Mouse (Mus musculus): Measurements from ENCODE around the gene Tsx.
"Not testable (repeated sequence)": the region's sequence is repeated elsewhere in the genome, so short reads cannot be mapped to it uniquely, and the experiment has no call there.

The Tsx gene

GRCm38 (mm10) chrX:103414167-103414566 is at the start of gene Tsx:
Tsx (plus strand) TSS chrX:103414467.
- DNase-seq (ENCODE audit: low spot score), result no peak

GRCm38 (mm10) chrX:103366201-103366600 is 48.1 kb upstream of the Tsx start:
- no peak for DNase-seq (ENCODE audit: low spot score)

GRCm38 (mm10) chrX:103368650-103369049 is 45.6 kb upstream of the Tsx start:
- no peak for DNase-seq (ENCODE audit: low spot score)

GRCm38 (mm10) chrX:103371221-103371620 is 43.0 kb upstream of the Tsx start:
- DNase-seq (ENCODE audit: low spot score), result no peak

- DNase-seq (ENCODE audit: low spot score), result no peak
Measured at GRCm38 (mm10) chrX:103371627-103372026, 42.6 kb upstream of the Tsx start.

GRCm38 (mm10) chrX:103374250-103374649 is 40.0 kb upstream of the Tsx start:
- DNase-seq (ENCODE audit: low spot score), result no peak

- DNase-seq (ENCODE audit: low spot score), result no peak
Measured at GRCm38 (mm10) chrX:103384528-103384927, 29.7 kb upstream of the Tsx start.

GRCm38 (mm10) chrX:103388131-103388530 is 26.1 kb upstream of the Tsx start:
- DNase-seq (ENCODE audit: low spot score), result no peak

GRCm38 (mm10) chrX:103393841-103394240 is 20.4 kb upstream of the Tsx start:
- DNase-seq (ENCODE audit: low spot score), result no peak

- no peak for DNase-seq (ENCODE audit: low spot score)
Measured at GRCm38 (mm10) chrX:103405021-103405420, 9.2 kb upstream of the Tsx start.

- DNase-seq (ENCODE audit: low spot score), result no peak
Measured at GRCm38 (mm10) chrX:103421710-103422109, 7.4 kb downstream of the Tsx start, which contains the start of gene Gm26992. Gm26992 (plus strand) TSS chrX:103422010.

GRCm38 (mm10) chrX:103427677-103428076 is 13.4 kb downstream of the Tsx start:
- no peak for DNase-seq (ENCODE audit: low spot score)

GRCm38 (mm10) chrX:103432293-103432692 is 18.0 kb downstream of the Tsx start:
- DNase-seq (ENCODE audit: low spot score), result no peak

GRCm38 (mm10) chrX:103438023-103438422 is 23.8 kb downstream of the Tsx start:
- no peak for DNase-seq (ENCODE audit: low spot score)

GRCm38 (mm10) chrX:103440803-103441202 is 26.5 kb downstream of the Tsx start:
- DNase-seq (ENCODE audit: low spot score), result no peak

GRCm38 (mm10) chrX:103443755-103444154 is 29.5 kb downstream of the Tsx start:
- DNase-seq (ENCODE audit: low spot score), result no peak

GRCm38 (mm10) chrX:103447539-103448169 is 33.4 kb downstream of the Tsx start:
- peak; percentile 12 for DNase-seq (ENCODE audit: low spot score)

- not testable (repeated sequence) for DNase-seq (ENCODE audit: low spot score)
Measured at GRCm38 (mm10) chrX:103448429-103448828, 34.2 kb downstream of the Tsx start.

GRCm38 (mm10) chrX:103448943-103449722 is 34.9 kb downstream of the Tsx start:
- not testable (repeated sequence) for DNase-seq (ENCODE audit: low spot score)

- DNase-seq (ENCODE audit: low spot score), result no peak
Measured at GRCm38 (mm10) chrX:103452815-103453214, 38.5 kb downstream of the Tsx start.

GRCm38 (mm10) chrX:103460056-103460455 is 45.8 kb downstream of the Tsx start:
- DNase-seq (ENCODE audit: low spot score), result no peak

GRCm38 (mm10) chrX:103468998-103469397 is 54.7 kb downstream of the Tsx start:
- no peak for DNase-seq (ENCODE audit: low spot score)

GRCm38 (mm10) chrX:103472346-103472745 is 58.1 kb downstream of the Tsx start:
- DNase-seq (ENCODE audit: low spot score), result no peak
